Mouse (Mus musculus): ENCODE measurements around the gene Uvrag.

The Uvrag gene

GRCm38 (mm10) chr7:99164873-99165410 is 24.0 kb upstream of the Uvrag start:
- no peak for DNase-seq (ENCODE audit: extremely low spot score)

- DNase-seq (ENCODE audit: extremely low spot score) = no peak
These were observed 21.5 kb upstream of the Uvrag start for GRCm38 (mm10) chr7:99162462-99162861.

GRCm38 (mm10) chr7:99161961-99162360 is 21.0 kb upstream of the Uvrag start:
- no peak for DNase-seq (ENCODE audit: extremely low spot score)

GRCm38 (mm10) chr7:99161529-99161928 is 20.6 kb upstream of the Uvrag start:
- peak; percentile 51 for DNase-seq (ENCODE audit: extremely low spot score)

GRCm38 (mm10) chr7:99160995-99161394 is 20.1 kb upstream of the Uvrag start:
- DNase-seq (ENCODE audit: extremely low spot score) = no peak

GRCm38 (mm10) chr7:99159446-99159845 is 18.5 kb upstream of the Uvrag start:
- DNase-seq (ENCODE audit: extremely low spot score) = no peak

GRCm38 (mm10) chr7:99158904-99159303 is 18.0 kb upstream of the Uvrag start:
- no peak for DNase-seq (ENCODE audit: extremely low spot score)

- no peak for DNase-seq (ENCODE audit: extremely low spot score)
These were observed 17.1 kb upstream of the Uvrag start for GRCm38 (mm10) chr7:99158011-99158410.

- DNase-seq (ENCODE audit: extremely low spot score) = no peak
These were observed 15.8 kb upstream of the Uvrag start for GRCm38 (mm10) chr7:99156737-99157136.

GRCm38 (mm10) chr7:99155311-99156289 is 14.7 kb upstream of the Uvrag start:
- peak; percentile 78 for DNase-seq (ENCODE audit: extremely low spot score)

GRCm38 (mm10) chr7:99154648-99155151 is 13.8 kb upstream of the Uvrag start:
- peak; percentile 42 for DNase-seq (ENCODE audit: extremely low spot score)

GRCm38 (mm10) chr7:99153686-99154202 is 12.8 kb upstream of the Uvrag start:
- DNase-seq (ENCODE audit: extremely low spot score) = no peak

- no peak for DNase-seq (ENCODE audit: extremely low spot score)
These were observed 11.8 kb upstream of the Uvrag start for GRCm38 (mm10) chr7:99152756-99153155.

- peak; percentile 88 for DNase-seq (ENCODE audit: extremely low spot score)
These were observed 10.4 kb upstream of the Uvrag start for GRCm38 (mm10) chr7:99151342-99151741.

GRCm38 (mm10) chr7:99149017-99149416 is 8.1 kb upstream of the Uvrag start:
- no peak for DNase-seq (ENCODE audit: extremely low spot score)

- DNase-seq (ENCODE audit: extremely low spot score) = no peak
These were observed 6.6 kb upstream of the Uvrag start for GRCm38 (mm10) chr7:99147494-99147893.

- DNase-seq (ENCODE audit: extremely low spot score) = no peak
These were observed 6.0 kb upstream of the Uvrag start for GRCm38 (mm10) chr7:99146906-99147305.

GRCm38 (mm10) chr7:99146011-99146410 is 5.1 kb upstream of the Uvrag start:
- DNase-seq (ENCODE audit: extremely low spot score) = no peak

GRCm38 (mm10) chr7:99144616-99145015 is 3.7 kb upstream of the Uvrag start:
- DNase-seq (ENCODE audit: extremely low spot score) = no peak

GRCm38 (mm10) chr7:99143244-99143643 is 2.3 kb upstream of the Uvrag start:
- no peak for DNase-seq (ENCODE audit: extremely low spot score)

GRCm38 (mm10) chr7:99141919-99142606 is 1.1 kb upstream of the Uvrag start:
- DNase-seq (ENCODE audit: extremely low spot score) = no peak

GRCm38 (mm10) chr7:99140511-99140910 is 430 bp downstream of the Uvrag start:
- DNase-seq (ENCODE audit: extremely low spot score) = no peak

Measured in embryo, embryonic 9.5 days (tissue).